Mouse (Mus musculus) bone marrow macrophage, adult 2 months (primary cell): Measurements from ENCODE around the gene Clip2.

Experiments used
- CTCF ChIP-seq: IDR thresholded peaks from 2 replicates; pipeline ENCODE4 v1.5.1; 2012; ENCODE audit warnings: low read depth, mild to moderate bottlenecking, low read length, moderate library complexity
- POLR2A ChIP-seq: IDR thresholded peaks from 2 replicates; pipeline ENCODE4 v1.6.1; 2012; ENCODE audit warnings: mild to moderate bottlenecking, low read depth, low read length, borderline replicate concordance

DNA sequence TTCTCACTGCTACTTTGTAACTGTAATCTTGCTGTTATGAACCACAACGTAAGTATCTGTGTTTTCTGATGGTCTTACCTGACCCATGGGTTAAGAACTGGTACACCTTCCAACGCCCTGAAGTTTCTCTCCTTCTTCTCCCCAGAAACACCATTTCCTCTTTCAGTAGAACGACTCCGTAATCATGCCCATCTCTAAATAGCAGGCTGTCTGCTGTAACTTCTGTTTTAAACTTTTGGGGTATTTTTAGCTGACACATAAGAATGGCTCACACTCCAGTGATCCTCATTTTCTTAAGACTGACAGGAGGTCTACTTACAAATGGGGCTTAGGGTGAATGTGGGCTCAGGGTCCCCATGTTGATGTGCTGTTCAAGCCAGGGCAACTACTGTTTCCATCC, 32.1 kb downstream of the Clip2 start:
- TF ChIP-seq POLR2A (no peak), CTCF (no peak)
